Mouse (Mus musculus) retina, adult 2 months (tissue): Measurements from ENCODE around the gene Sult2a6.

Experiments
- DNase-seq: peaks from one replicate; pipeline ENCODE4 v3.0.0-alpha.2; 2012; ENCODE audit warnings: low read depth, low spot score

The Sult2a6 gene

DNA sequence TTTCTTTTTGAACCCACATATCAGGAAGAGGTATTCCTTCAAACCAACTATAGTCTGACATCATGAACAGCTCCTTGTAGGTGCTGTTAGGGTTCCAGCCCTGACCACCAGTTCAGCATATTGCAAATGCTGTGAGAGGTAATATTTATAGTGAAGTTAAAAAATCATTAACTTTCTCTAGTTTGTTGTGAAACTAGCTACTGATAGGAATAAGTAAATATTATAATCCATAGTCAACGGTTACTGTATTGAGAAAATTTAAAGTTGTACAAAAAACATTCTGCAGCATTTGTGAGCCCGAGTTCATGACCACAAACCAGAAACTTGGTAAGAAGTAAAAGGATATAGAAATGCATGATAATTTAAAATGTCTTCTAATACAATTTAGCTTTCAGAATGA lies at the start of gene Sult2a6:
Gene Sult2a6 (minus strand): TSS at position 101 of the 400 bp plus-strand sequence.
- DNase-seq: no peak

DNA sequence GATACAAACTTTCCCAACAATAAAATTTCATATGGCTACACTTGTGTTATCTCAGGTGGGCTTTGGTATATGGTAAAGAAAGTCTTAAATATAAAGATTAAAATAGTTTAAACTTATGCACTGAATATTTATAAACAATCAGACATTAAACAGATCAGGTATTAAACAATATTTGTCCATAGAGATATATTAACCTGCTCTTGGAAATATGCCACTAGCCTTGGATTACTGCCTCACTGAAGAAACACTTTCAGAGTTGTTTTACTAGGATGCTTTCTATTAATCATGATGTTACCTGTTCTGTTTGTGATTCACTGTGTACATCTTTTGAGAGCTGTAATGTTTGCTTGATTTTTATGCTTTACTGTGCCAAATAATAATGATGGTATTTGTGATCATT lies 39.4 kb downstream of the Sult2a6 start:
- DNase-seq: no peak

DNA sequence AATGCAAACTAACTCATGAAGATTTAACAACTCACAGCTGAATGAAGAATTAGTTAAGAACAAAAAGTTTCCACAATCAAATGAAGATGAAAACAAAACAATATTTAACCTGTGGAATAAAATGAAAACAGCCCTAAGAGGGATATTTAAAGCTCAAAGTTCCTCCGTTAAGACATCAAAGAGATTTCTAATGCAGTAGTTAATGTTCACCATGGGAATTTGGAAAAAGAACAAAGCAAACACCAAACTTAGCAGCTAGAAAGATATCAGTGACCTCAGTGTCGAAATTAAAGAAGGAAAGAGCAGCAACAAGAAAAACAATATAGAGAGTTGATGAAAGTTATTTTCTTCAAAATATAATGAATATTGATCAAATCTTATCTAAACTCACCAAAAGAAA lies 51.3 kb downstream of the Sult2a6 start:
- DNase-seq: no peak

DNA sequence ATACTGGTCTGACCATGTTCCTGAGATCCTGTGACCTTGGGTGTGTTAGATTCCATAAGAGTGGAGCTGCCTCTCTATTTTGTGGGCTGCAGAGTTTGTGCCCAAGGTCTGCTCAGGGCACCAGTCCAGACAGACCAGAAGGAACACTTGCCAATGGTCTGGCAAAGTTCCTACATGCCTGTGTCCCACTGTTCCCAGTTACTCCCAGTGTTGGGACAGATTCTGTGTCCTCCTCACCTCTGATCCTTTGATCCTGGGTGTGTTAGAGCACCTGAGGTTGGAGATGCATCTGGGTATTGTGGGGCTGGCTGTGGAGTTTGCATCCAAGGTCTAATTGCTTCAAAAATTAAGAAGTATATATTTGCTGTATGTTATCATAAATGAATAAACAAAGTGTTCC lies 52.2 kb downstream of the Sult2a6 start:
- DNase-seq: no peak
